Mouse (Mus musculus): ENCODE measurements around the gene Shisa3. TPM values are rescaled to one million over a fixed set of nuclear protein-coding genes. Genes with fewer than 3 reads are reported as not detected.
A peak's percentile ranks its signal among the peaks of the same experiment; 100 is the strongest.

The Shisa3 gene
- polyA plus RNA-seq, 1 experiment from 2014 or later = 5.5 TPM

- H3K27me3 ChIP-seq (ENCODE audit: insufficient read depth, low read length) = no peaks in the 10 kb centered on the region
- peak; percentile 49 for DNase-seq
- H3K36me3 ChIP-seq (ENCODE audit: insufficient read depth) = no peaks in the 10 kb centered on the region
- no peaks in the 10 kb centered on the region for H3K9me3 ChIP-seq (ENCODE audit: low read depth, low read length)
- H3K4me2 ChIP-seq = no peak overlapping the region
- no peak overlapping the region for H3K4me3 ChIP-seq (ENCODE audit: low read depth, low read length)
- TF ChIP-seq CTCF (IDR thresholded peaks at IDR 0.05; ENCODE audit: low read depth) = peak; percentile 31; the same call in 1 of the 2 replicates
- ATAC-seq (ENCODE audit: insufficient read depth) = no peak
- no peak overlapping the region for H3K9ac ChIP-seq
- peaks cover under 1% of the 10 kb centered on the region; the same call in 1 of the 2 replicates for H3K4me1 ChIP-seq (ENCODE audit: insufficient read depth)
- no peak overlapping the region for H3K27ac ChIP-seq (ENCODE audit: low read depth)
- 38% methylated on average over 6 of the region's 6 CpGs for WGBS
Measured at GRCm38 (mm10) chr5:67579725-67580633, 27.7 kb upstream of the Shisa3 start.

GRCm38 (mm10) chr5:67595070-67595469 lies 12.6 kb upstream of the Shisa3 start:
- Histone ChIP-seq H3K9me3 (ENCODE audit: low read depth, low read length) (no peaks in the 10 kb centered on the region), H3K36me3 (ENCODE audit: insufficient read depth) (no peaks in the 10 kb centered on the region), H3K4me2 (no peak overlapping the region), H3K27ac (ENCODE audit: low read depth) (no peak overlapping the region), H3K27me3 (ENCODE audit: insufficient read depth, low read length) (no peaks in the 10 kb centered on the region), H3K9ac (no peak overlapping the region), H3K4me1 (ENCODE audit: insufficient read depth) (no peaks in the 10 kb centered on the region), H3K4me3 (ENCODE audit: low read depth, low read length) (no peak overlapping the region)
- no peak for TF ChIP-seq CTCF (IDR thresholded peaks at IDR 0.05; ENCODE audit: low read depth)
- DNase-seq (no peak), ATAC-seq (ENCODE audit: insufficient read depth) (no peak)
- WGBS = 56% methylated on average over 1 of the region's 1 CpGs

- no peak overlapping the region for H3K4me3 ChIP-seq (ENCODE audit: low read depth, low read length)
- H3K27me3 ChIP-seq (ENCODE audit: insufficient read depth, low read length) = no peaks in the 10 kb centered on the region
- no peak for DNase-seq
- no peak for ATAC-seq (ENCODE audit: insufficient read depth)
- no peaks in the 10 kb centered on the region for H3K9me3 ChIP-seq (ENCODE audit: low read depth, low read length)
- WGBS = 60% methylated on average over 7 of the region's 7 CpGs
- no peak overlapping the region for H3K4me2 ChIP-seq
- no peaks in the 10 kb centered on the region for H3K4me1 ChIP-seq (ENCODE audit: insufficient read depth)
- H3K27ac ChIP-seq (ENCODE audit: low read depth) = no peak overlapping the region
- no peak overlapping the region for H3K9ac ChIP-seq
- no peaks in the 10 kb centered on the region for H3K36me3 ChIP-seq (ENCODE audit: insufficient read depth)
- TF ChIP-seq CTCF (IDR thresholded peaks at IDR 0.05; ENCODE audit: low read depth) = no peak
Measured at GRCm38 (mm10) chr5:67595629-67596028, 12.1 kb upstream of the Shisa3 start.

- ATAC-seq (ENCODE audit: insufficient read depth) = no peak
- Histone ChIP-seq H3K4me2 (no peak overlapping the region), H3K27me3 (ENCODE audit: insufficient read depth, low read length) (peaks cover 2% of the 10 kb centered on the region; the same call in 1 of the 2 replicates), H3K36me3 (ENCODE audit: insufficient read depth) (no peaks in the 10 kb centered on the region), H3K27ac (ENCODE audit: low read depth) (no peak overlapping the region), H3K9me3 (ENCODE audit: low read depth, low read length) (no peaks in the 10 kb centered on the region), H3K4me3 (ENCODE audit: low read depth, low read length) (no peak overlapping the region), H3K4me1 (ENCODE audit: insufficient read depth) (no peaks in the 10 kb centered on the region), H3K9ac (no peak overlapping the region)
- WGBS = 84% methylated on average over 9 of the region's 9 CpGs
- no peak for DNase-seq
- no peak for TF ChIP-seq CTCF (IDR thresholded peaks at IDR 0.05; ENCODE audit: low read depth)
Measured at GRCm38 (mm10) chr5:67599935-67600334, 7.7 kb upstream of the Shisa3 start.

GRCm38 (mm10) chr5:67605951-67606350 lies 1.7 kb upstream of the Shisa3 start:
- Histone ChIP-seq H3K4me1 (ENCODE audit: insufficient read depth) (0 out of 2 replicates have a peak, but pooled peaks cover 5% of the 10 kb centered on the region), H3K27me3 (ENCODE audit: insufficient read depth, low read length) (peaks cover 54% of the 10 kb centered on the region), H3K4me2 (no peak overlapping the region), H3K27ac (ENCODE audit: low read depth) (no peak overlapping the region), H3K36me3 (ENCODE audit: insufficient read depth) (no peaks in the 10 kb centered on the region), H3K4me3 (ENCODE audit: low read depth, low read length) (no peak overlapping the region), H3K9me3 (ENCODE audit: low read depth, low read length) (no peaks in the 10 kb centered on the region), H3K9ac (no peak overlapping the region)
- WGBS = 28% methylated on average over 5 of the region's 5 CpGs
- no peak for TF ChIP-seq CTCF (IDR thresholded peaks at IDR 0.05; ENCODE audit: low read depth)
- DNase-seq = no peak
- no peak for ATAC-seq (ENCODE audit: insufficient read depth)

- Histone ChIP-seq H3K27ac (ENCODE audit: low read depth) (no peak overlapping the region), H3K4me2 (peak overlapping the region; percentile 95), H3K9ac (peak overlapping the region; percentile 56; the same call in 1 of the 2 replicates), H3K9me3 (ENCODE audit: low read depth, low read length) (no peaks in the 10 kb centered on the region), H3K4me3 (ENCODE audit: low read depth, low read length) (peak overlapping the region; percentile 52), H3K4me1 (ENCODE audit: insufficient read depth) (0 out of 2 replicates have a peak, but pooled peaks cover 5% of the 10 kb centered on the region), H3K27me3 (ENCODE audit: insufficient read depth, low read length) (peaks cover 58% of the 10 kb centered on the region), H3K36me3 (ENCODE audit: insufficient read depth) (no peaks in the 10 kb centered on the region)
- TF ChIP-seq CTCF (IDR thresholded peaks at IDR 0.05; ENCODE audit: low read depth) = peak; percentile 11; the same call in 1 of the 2 replicates
- WGBS = 1% methylated on average over 66 of the region's 66 CpGs
- peak; percentile 57 for DNase-seq
- ATAC-seq (ENCODE audit: insufficient read depth) = no peak
Measured at GRCm38 (mm10) chr5:67606916-67607803, 522 bp upstream of the Shisa3 start.

Measured in lung, embryonic 14.5 days (tissue).